Mouse (Mus musculus) olfactory bulb, adult 2 months (tissue): ENCODE results near the gene Ints1. TPM values are rescaled to one million over a fixed set of nuclear protein-coding genes. Genes with fewer than 3 reads are reported as not detected.
"Not testable (repeated sequence)": the region's sequence is repeated elsewhere in the genome, so short reads cannot be mapped to it uniquely, and the experiment has no call there.

Experiments used
- H3K27ac ChIP-seq: fragments of 200-500 bp; 2 replicates; pipeline ENCODE4 v1.5.1; 2012; ENCODE audit warnings: low read depth, low read length; ENCODE audit not compliant: insufficient read depth
- H3K4me1 ChIP-seq: fragments of 200-500 bp; 2 replicates; pipeline ENCODE4 v1.6.1; 2012; ENCODE audit warnings: low read length; ENCODE audit not compliant: control insufficient read depth, insufficient read depth
- H3K4me3 ChIP-seq: fragments of 200-500 bp; 2 replicates; pipeline ENCODE4 v1.5.1; 2012; ENCODE audit warnings: mild to moderate bottlenecking, low read depth, low read length, moderate library complexity; ENCODE audit not compliant: insufficient read depth
- CTCF ChIP-seq: fragments of 200-500 bp; IDR thresholded peaks from 2 replicates; pipeline ENCODE4 v1.5.1; 2012; ENCODE audit warnings: low read depth, mild to moderate bottlenecking, low read length, moderate library complexity; ENCODE audit not compliant: insufficient read depth
- POLR2A ChIP-seq: fragments of 200-500 bp; IDR thresholded peaks from 2 replicates; pipeline ENCODE4 v1.6.1; 2012; ENCODE audit warnings: mild to moderate bottlenecking, low read depth, low read length, moderate library complexity; ENCODE audit not compliant: insufficient read depth
- WGBS: fragments of 180-500 bp; shearing (Covaris S2); methylation state at CpG from one replicate; pipeline ENCODE4 v1.1.7; 2018; 5-methylcytosine and 5-hydroxymethylcytosine counted together
- polyA plus RNA-seq: library from polyadenylated mRNA; stranded (reverse); fragments of >200 nt; gene quantifications from 2 replicates; pipeline ENCODE4 v1.2.4, GENCODE M21; 2012; ENCODE audit warnings: low replicate concordance; ENCODE audit not compliant: missing spikeins, insufficient read depth, insufficient read length

Ints1 gene
- polyA plus RNA-seq, 1 experiment, result not detected

GRCm38 (mm10) chr5:139745771-139746170, 29.7 kb downstream of the Ints1 start:
- WGBS, result 6% methylated on average over 3 of the region's 3 CpGs
- H3K4me1 ChIP-seq, result no peaks in the 10 kb centered on the region
- H3K27ac ChIP-seq, result no peak overlapping the region
- no peak overlapping the region for H3K4me3 ChIP-seq
- no peak for TF ChIP-seq POLR2A
- peak; percentile 60; the same call in 1 of the 2 replicates for TF ChIP-seq CTCF

GRCm38 (mm10) chr5:139742640-139743039, 32.8 kb downstream of the Ints1 start:
- H3K4me1 ChIP-seq, H3K27ac ChIP-seq, H3K4me3 ChIP-seq: not testable (repeated sequence)
- 67% methylated on average over 3 of the region's 3 CpGs for WGBS

DNA sequence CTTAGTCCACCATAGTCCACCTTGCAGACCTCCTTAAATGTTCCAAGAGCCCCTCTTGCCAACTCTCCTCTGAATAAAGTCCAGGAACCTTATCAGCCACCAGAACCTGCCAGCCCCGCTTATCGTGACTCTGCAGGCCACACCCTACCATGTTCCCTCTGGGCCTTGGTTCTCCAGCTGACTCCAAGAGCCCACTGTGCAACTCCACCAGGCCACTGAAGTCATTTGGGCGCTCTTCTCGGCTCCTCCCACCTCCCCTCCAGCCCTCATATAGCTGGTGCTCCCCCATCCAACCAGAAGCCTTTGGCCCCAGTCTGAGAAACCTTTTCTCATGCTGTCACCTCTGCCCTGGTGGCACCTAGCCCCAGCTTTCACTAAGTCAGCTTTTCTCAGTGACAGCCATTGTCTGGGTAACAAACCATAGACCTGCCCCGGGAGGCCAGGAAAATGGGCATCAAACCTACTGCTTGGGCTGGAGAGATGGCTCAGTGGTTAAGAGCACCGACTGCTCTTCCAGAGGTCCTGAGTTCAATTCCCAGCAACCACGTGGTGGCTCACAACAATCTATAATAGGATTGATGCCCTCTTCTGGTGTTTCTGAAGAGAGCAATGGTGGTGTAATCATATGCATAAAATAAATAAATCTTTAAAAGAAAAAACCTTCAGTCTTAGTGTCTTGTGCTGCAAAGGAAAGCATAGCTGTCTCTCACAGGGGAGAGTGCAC, 36.7 kb downstream of the Ints1 start:
- TF ChIP-seq POLR2A, result no peak
- TF ChIP-seq CTCF, result no peak
- H3K4me1 ChIP-seq, result peaks cover 10% of the 10 kb centered on the region
- no peak overlapping the region for H3K4me3 ChIP-seq
- no peak overlapping the region for H3K27ac ChIP-seq
- 79% methylated on average over 7 of the region's 7 CpGs for WGBS

DNA sequence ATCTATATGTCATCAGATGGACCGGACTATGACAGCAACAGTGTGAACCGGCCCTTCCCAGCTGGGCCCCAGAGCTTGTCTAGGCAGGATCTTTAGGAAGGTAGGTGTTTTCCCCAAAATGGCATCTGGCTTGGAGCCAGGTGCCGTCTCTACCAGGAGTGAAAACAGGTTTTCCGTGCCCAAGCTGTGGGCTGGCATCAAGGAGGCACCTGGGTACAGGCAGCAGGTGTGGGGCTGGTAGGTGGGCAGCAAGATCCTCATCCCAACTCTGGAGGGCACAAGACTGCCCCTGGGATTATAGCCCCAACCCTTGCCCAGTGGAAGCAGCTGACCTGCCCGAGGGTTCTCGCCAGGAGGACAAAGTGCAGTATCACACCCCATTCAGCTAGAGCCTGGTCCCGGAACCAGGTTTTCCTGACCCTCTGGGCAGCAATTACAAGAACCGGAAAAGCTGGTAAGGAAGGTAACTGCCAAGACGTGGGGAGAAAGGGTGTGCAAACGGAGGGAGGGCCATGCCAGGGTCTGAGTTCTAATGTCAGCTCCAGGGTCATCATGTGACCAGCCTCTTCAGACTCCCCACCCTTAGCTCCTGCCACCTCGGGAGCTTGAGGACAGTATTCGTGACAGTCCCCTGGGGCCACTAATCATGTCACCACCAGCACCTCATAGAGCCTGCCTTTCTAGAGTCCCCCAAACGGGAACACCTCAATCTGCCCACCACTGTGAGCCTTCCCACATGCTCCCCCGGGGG, 37.5 kb downstream of the Ints1 start:
- Histone ChIP-seq H3K27ac (no peak overlapping the region), H3K4me3 (no peak overlapping the region), H3K4me1 (peaks cover 10% of the 10 kb centered on the region)
- WGBS, result 90% methylated on average over 14 of the region's 14 CpGs
- TF ChIP-seq POLR2A, result no peak
- no peak for TF ChIP-seq CTCF

GRCm38 (mm10) chr5:139736504-139736940, 39.0 kb downstream of the Ints1 start:
- TF ChIP-seq POLR2A, result no peak
- Histone ChIP-seq H3K27ac (no peak overlapping the region), H3K4me3 (no peak overlapping the region), H3K4me1 (peaks cover 14% of the 10 kb centered on the region)
- WGBS, result 30% methylated on average over 10 of the region's 10 CpGs

DNA sequence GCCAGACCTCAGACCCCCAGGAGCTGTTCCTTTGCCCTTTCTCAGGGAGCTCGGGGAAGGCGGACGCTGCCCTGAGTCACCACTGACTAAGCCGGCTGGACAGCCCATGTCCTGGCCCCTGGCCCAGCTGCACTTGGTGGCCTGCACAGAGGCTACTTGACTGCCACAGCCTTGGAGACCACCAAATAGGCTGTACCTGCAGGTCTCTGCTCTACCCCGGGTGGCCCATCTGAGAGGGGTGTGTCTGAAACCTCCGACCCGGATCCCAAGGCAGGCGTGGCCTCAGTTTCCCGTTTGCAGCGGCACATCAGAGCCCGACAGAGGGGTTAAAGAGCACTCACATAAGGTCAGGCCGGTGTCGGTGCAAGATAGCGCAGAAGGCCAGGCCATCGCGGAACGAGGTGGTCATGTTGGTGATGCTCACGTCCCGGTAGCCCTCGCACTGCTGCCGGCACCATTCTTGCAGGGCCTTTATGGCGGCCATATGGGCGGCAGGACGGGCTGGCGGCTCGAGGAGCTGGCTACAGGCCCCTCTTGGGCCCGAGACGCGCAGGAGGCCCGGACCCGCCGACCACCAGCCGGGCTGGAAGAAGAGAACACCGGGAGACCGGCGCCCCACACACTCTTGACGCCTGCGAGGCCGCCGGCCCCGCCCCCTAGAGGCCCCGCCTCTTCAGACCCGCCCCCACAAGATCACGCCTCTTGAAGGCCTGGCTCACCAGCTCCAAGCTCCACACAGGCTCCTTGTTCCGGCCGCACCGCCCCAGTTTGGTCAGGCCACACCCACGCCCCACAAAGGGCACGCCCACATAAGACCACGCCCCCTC, 39.6 kb downstream of the Ints1 start, which contains the start of gene Micall2:
Gene Micall2, minus strand, starts transcription at position 660 of the 827 bp plus-strand sequence.
- TF ChIP-seq POLR2A (no peak), CTCF (no peak)
- H3K27ac ChIP-seq, result no peak within 1 kb of the TSS
- peak within 1 kb of the TSS; percentile 34 for H3K4me3 ChIP-seq
- H3K4me1 ChIP-seq, result peaks cover 20% of the 10 kb centered on the region
- WGBS, result 7% methylated on average over 50 of the region's 50 CpGs

- Histone ChIP-seq H3K27ac (no peak overlapping the region), H3K4me1 (peaks cover 24% of the 10 kb centered on the region), H3K4me3 (no peak overlapping the region)
- no peak for TF ChIP-seq CTCF
- no peak for TF ChIP-seq POLR2A
- WGBS, result 85% methylated on average over 7 of the region's 7 CpGs
Observed at GRCm38 (mm10) chr5:139734746-139735145, 40.7 kb downstream of the Ints1 start.

DNA sequence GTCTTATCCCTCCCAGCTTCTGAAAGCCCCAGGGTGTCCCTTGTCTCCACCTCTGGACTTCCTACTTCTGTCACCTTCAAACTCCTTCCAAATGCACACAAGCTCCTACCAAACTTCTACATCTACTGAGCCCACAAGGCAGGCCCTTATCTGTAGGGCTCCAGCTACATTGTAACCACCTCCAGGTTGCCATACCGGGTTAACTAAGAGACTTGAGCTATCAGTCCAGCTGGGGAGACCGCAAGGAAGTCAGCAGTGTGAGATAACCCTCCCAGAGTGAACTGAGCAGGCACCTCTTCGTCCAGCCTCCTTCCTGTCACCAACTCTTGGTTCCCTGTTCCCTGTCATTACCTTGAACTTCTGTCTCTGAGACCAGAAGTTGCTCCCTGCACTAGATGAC, 41.5 kb downstream of the Ints1 start:
- Histone ChIP-seq H3K27ac (no peak overlapping the region), H3K4me1 (peaks cover 24% of the 10 kb centered on the region), H3K4me3 (no peak overlapping the region)
- 91% methylated on average over 3 of the region's 3 CpGs for WGBS
- TF ChIP-seq CTCF (no peak), POLR2A (no peak)
